Mouse (Mus musculus): ENCODE measurements around the gene Tppp3.

- no peak for TF ChIP-seq GATA1 (IDR thresholded peaks at IDR 0.05; ENCODE audit: low read length)
- no peak for TF ChIP-seq TAL1 (IDR thresholded peaks at IDR 0.05; ENCODE audit: low read length)
These were observed 4.4 kb upstream of the Tppp3 start for GRCm38 (mm10) chr8:105475742-105476141.
